In genomic region chr6:15501063-15501462, GRCm38 (mm10) we compare ENCODE assay signal across 17 mouse cellular contexts.
A peak's percentile ranks its signal among the peaks of the same experiment; 100 is the strongest.
DNase-seq lines count a peak whose midpoint lies in the region; ATAC-seq and TF ChIP-seq lines count a peak whose summit lies in the region.
"Had no signal": no experiment of that assay in that cellular context is flagged by ENCODE, and none has a peak within 500 bp of the region (broad histone marks: within the 10 kb centered on the region; RNA-seq: fewer than 3 reads in every experiment).

No protein-coding gene starts in this region.

- H3K9ac ChIP-seq in liver, adult 2 months (ENCODE audit: low read depth, low read length), result no peak overlapping the region
- no peak overlapping the region for H3K9ac ChIP-seq in liver, embryonic 11.5 days (ENCODE audit: low read depth, low read length)
- H3K9ac ChIP-seq: embryonic facial prominence, embryonic 12.5 days; forebrain, postnatal 0 days; heart, embryonic 12.5 days had no signal

- no peak for ATAC-seq in liver, embryonic 11.5 days (replicated peaks; ENCODE audit: low FRiP score)
- ATAC-seq: forebrain, postnatal 0 days had no signal

- H3K79me2 ChIP-seq in liver, adult 2 months (ENCODE audit: control insufficient read depth, insufficient read depth, low read length), result no peaks in the 10 kb centered on the region

- H3K4me2 ChIP-seq in liver, embryonic 11.5 days, result no peak overlapping the region
- H3K4me2 ChIP-seq: embryonic facial prominence, embryonic 12.5 days; heart, embryonic 12.5 days had no signal

- no peak overlapping the region for H3K4me3 ChIP-seq in liver, adult 2 months (ENCODE audit: insufficient read depth, low read depth, low read length)
- H3K4me3 ChIP-seq in liver, embryonic 11.5 days (ENCODE audit: low read depth, low read length), result no peak overlapping the region
- H3K4me3 ChIP-seq: embryonic facial prominence, embryonic 12.5 days; gastrocnemius, adult 2 months; heart, embryonic 12.5 days; hindbrain, embryonic 10.5 days had no signal

- H3K4me1 ChIP-seq in liver, adult 2 months (ENCODE audit: control insufficient read depth, insufficient read depth, low read length), result no peaks in the 10 kb centered on the region
- H3K4me1 ChIP-seq in liver, embryonic 11.5 days (replicated peaks; ENCODE audit: control insufficient read depth, insufficient read depth, low read length), result no peaks in the 10 kb centered on the region
- H3K4me1 ChIP-seq: embryonic facial prominence, embryonic 12.5 days; heart, embryonic 12.5 days; hindbrain, embryonic 10.5 days had no signal

- 82% methylated on average over 4 of the region's 4 CpGs for WGBS in liver, adult 2 months
- 66% methylated on average over 4 of the region's 4 CpGs for WGBS in liver, embryonic 11.5 days

- no peak for TF ChIP-seq POLR2A in liver, adult 2 months (IDR thresholded peaks at IDR 0.05; ENCODE audit: extremely low read depth, insufficient read depth, low read length)

- H3K36me3 ChIP-seq in liver, adult 2 months (ENCODE audit: control insufficient read depth, insufficient read depth, low read length), result no peaks in the 10 kb centered on the region
- H3K36me3 ChIP-seq in liver, embryonic 11.5 days (ENCODE audit: control insufficient read depth, insufficient read depth, low read length), result no peaks in the 10 kb centered on the region
- H3K36me3 ChIP-seq: embryonic facial prominence, embryonic 12.5 days; heart, embryonic 12.5 days; hindbrain, embryonic 10.5 days had no signal

- H3K27me3 ChIP-seq in liver, adult 2 months (ENCODE audit: control insufficient read depth, insufficient read depth, low read length), result no peaks in the 10 kb centered on the region
- H3K27me3 ChIP-seq in liver, embryonic 11.5 days (replicated peaks; ENCODE audit: control insufficient read depth, insufficient read depth, low read length), result no peaks in the 10 kb centered on the region
- H3K27me3 ChIP-seq: embryonic facial prominence, embryonic 12.5 days; heart, embryonic 12.5 days had no signal

- TF ChIP-seq CTCF in liver, adult 2 months (IDR thresholded peaks at IDR 0.05; ENCODE audit: low read depth, low read length), result no peak

- H3K9me3 ChIP-seq in liver, embryonic 11.5 days (ENCODE audit: control insufficient read depth, low read length), result no peaks in the 10 kb centered on the region
- H3K9me3 ChIP-seq: embryonic facial prominence, embryonic 12.5 days; heart, embryonic 12.5 days; hindbrain, embryonic 10.5 days had no signal

- no peak overlapping the region for H3K27ac ChIP-seq in liver, adult 2 months (replicated peaks; ENCODE audit: insufficient read depth, low read depth, low read length)
- H3K27ac ChIP-seq in liver, embryonic 11.5 days (ENCODE audit: low read depth, low read length), result no peak overlapping the region
- H3K27ac ChIP-seq: embryonic facial prominence, embryonic 12.5 days; gastrocnemius, adult 2 months; hindbrain, embryonic 10.5 days had no signal

- DNase-seq in liver, adult 2 months (ENCODE audit: extremely low read depth, low read depth, low spot score), result peak; percentile 1
- DNase-seq in liver, embryonic 11.5 days (ENCODE audit: low spot score), result no peak
- peak; percentile 2 for DNase-seq in lung, postnatal 10 days
- DNase-seq in lung, postnatal 4 days, result no peak
- peak; percentile 12 for DNase-seq in forelimb bud, embryonic 11.5 days (ENCODE audit: low read depth, low spot score)
- no peak for DNase-seq in retina, embryonic 14.5 days (ENCODE audit: low spot score)
- no peak for DNase-seq in spleen, postnatal 10 days (ENCODE audit: low spot score in 2 of 2)
- DNase-seq: adrenal gland, postnatal 10 days; cerebellum, adult 11-12 months; cerebellum, adult 9-10 months; cerebellum, postnatal 25 days; forebrain, postnatal 0 days; gastrocnemius, adult 2 months; gastrocnemius, postnatal 25 days had no signal

Comparison
In these comparisons a context has a peak if more than half of its experiments do, and no peak if none do; other contexts are left out.
1. DNase-seq: peak in liver, adult 2 months (single experiment), lung, postnatal 10 days (single experiment) and forelimb bud, embryonic 11.5 days (single experiment); none in liver, embryonic 11.5 days (single experiment), lung, postnatal 4 days (0 of 2), retina, embryonic 14.5 days (single experiment) and spleen, postnatal 10 days (0 of 2).